Comparison of ENCODE assay signal across 8 mouse cellular contexts in the genomic region with DNA sequence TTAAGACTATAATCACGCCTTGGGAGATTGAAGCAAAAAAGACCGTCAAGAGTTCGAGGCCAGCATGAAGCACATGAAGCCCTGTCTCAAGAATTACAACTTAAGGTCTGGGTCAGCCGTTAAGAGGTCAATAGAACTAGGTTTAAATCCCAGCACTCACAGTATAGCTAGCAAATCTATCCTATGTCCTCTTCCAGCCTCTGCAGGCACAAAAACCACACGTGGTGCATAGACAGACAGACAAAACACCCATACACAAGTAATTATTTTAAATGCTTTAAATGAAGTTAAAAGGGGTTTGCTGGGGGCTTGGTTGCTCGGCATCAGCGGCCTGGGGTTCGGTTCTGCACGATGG. TPM values are rescaled to one million over a fixed set of nuclear protein-coding genes. Genes with fewer than 3 reads are reported as not detected.
A peak's percentile ranks its signal among the peaks of the same experiment; 100 is the strongest.
DNase-seq lines count a peak whose midpoint lies in the region; ATAC-seq and TF ChIP-seq lines count a peak whose summit lies in the region.

No protein-coding gene starts in this region.

- H3K27me3 ChIP-seq in cerebellum, adult 2 months (ENCODE audit: control insufficient read depth, insufficient read depth, low read length), result no peaks in the 10 kb centered on the region
- H3K27me3 ChIP-seq in neural tube, embryonic 11.5 days (ENCODE audit: control insufficient read depth, insufficient read depth, low read length), result no peaks in the 10 kb centered on the region
- no peaks in the 10 kb centered on the region for H3K27me3 ChIP-seq in limb, embryonic 12.5 days
- no peaks in the 10 kb centered on the region for H3K27me3 ChIP-seq in stomach, embryonic 16.5 days (ENCODE audit: control insufficient read depth, insufficient read depth, low read length)

- H3K36me3 ChIP-seq in neural tube, embryonic 11.5 days (ENCODE audit: control insufficient read depth, insufficient read depth, low read length), result peaks cover 2% of the 10 kb centered on the region
- H3K36me3 ChIP-seq in limb, embryonic 12.5 days, result peaks cover 19% of the 10 kb centered on the region
- H3K36me3 ChIP-seq in stomach, embryonic 16.5 days (ENCODE audit: control insufficient read depth, insufficient read depth, low read length), result no peaks in the 10 kb centered on the region

- no peak for DNase-seq in cerebellum, adult 2 months
- DNase-seq in cerebellum, postnatal 36 days, result no peak
- DNase-seq in neural tube, embryonic 11.5 days (ENCODE audit: low spot score), result no peak
- DNase-seq in neural tube, embryonic 10.5 days (ENCODE audit: extremely low spot score, low spot score), result no peak
- DNase-seq in frontal cortex, postnatal 14 days (ENCODE audit: low spot score in 2 of 2), result no peak
- DNase-seq in adrenal gland, postnatal 25 days, result no peak

- H3K4me3 ChIP-seq in cerebellum, adult 2 months (replicated peaks; ENCODE audit: insufficient read depth, low read depth, low read length), result peak overlapping the region; percentile 65
- H3K4me3 ChIP-seq in neural tube, embryonic 11.5 days (ENCODE audit: low read depth, low read length), result peak overlapping the region; percentile 81
- peak overlapping the region; percentile 96 for H3K4me3 ChIP-seq in limb, embryonic 12.5 days (replicated peaks)
- H3K4me3 ChIP-seq in stomach, embryonic 16.5 days (replicated peaks; ENCODE audit: low read length), result peak overlapping the region; percentile 68

- H3K4me2 ChIP-seq in neural tube, embryonic 11.5 days (ENCODE audit: low read depth), result peak overlapping the region; percentile 50
- H3K4me2 ChIP-seq in limb, embryonic 12.5 days, result peak overlapping the region; percentile 82
- H3K4me2 ChIP-seq in stomach, embryonic 16.5 days (ENCODE audit: low read depth, low read length), result peak overlapping the region; percentile 80

- H3K9ac ChIP-seq in neural tube, embryonic 11.5 days (ENCODE audit: low read length), result peak overlapping the region; percentile 84
- peak overlapping the region; percentile 94 for H3K9ac ChIP-seq in limb, embryonic 12.5 days (replicated peaks)
- peak overlapping the region; percentile 91 for H3K9ac ChIP-seq in stomach, embryonic 16.5 days (ENCODE audit: low read length)

- ATAC-seq in neural tube, embryonic 11.5 days (ENCODE audit: insufficient read depth, low FRiP score, low TSS enrichment), result peak; percentile 32; the same call in 1 of the 2 replicates
- no peak for ATAC-seq in limb, embryonic 12.5 days (ENCODE audit: insufficient number of reproducible peaks, insufficient read depth, low FRiP score, low TSS enrichment, low read depth)
- no peak for ATAC-seq in stomach, embryonic 16.5 days (ENCODE audit: insufficient read depth, low FRiP score)

- TF ChIP-seq POLR2A in cerebellum, adult 2 months (IDR thresholded peaks at IDR 0.05; ENCODE audit: borderline replicate concordance, insufficient read depth, low read length), result no peak

- no peak for TF ChIP-seq CTCF in cerebellum, adult 2 months (IDR thresholded peaks at IDR 0.05; ENCODE audit: borderline replicate concordance, insufficient read depth, low read depth, low read length)

- H3K27ac ChIP-seq in cerebellum, adult 2 months (ENCODE audit: insufficient read depth, low read length), result peak overlapping the region; percentile 40; the same call in 1 of the 2 replicates
- no peak overlapping the region for H3K27ac ChIP-seq in neural tube, embryonic 11.5 days (ENCODE audit: low read depth, low read length)
- H3K27ac ChIP-seq in limb, embryonic 12.5 days, result 0 out of 2 replicates have a peak overlapping the region, but pooled peaks have one; percentile 54
- H3K27ac ChIP-seq in stomach, embryonic 16.5 days (ENCODE audit: low read length), result peak overlapping the region; percentile 63

- peaks cover 4% of the 10 kb centered on the region; the same call in 1 of the 2 replicates for H3K4me1 ChIP-seq in cerebellum, adult 2 months (ENCODE audit: control insufficient read depth, insufficient read depth, low read length)
- peaks cover 5% of the 10 kb centered on the region; the same call in 1 of the 2 replicates for H3K4me1 ChIP-seq in neural tube, embryonic 11.5 days (ENCODE audit: control insufficient read depth, insufficient read depth, low read length)
- peaks cover 12% of the 10 kb centered on the region for H3K4me1 ChIP-seq in limb, embryonic 12.5 days (replicated peaks)
- peaks cover 7% of the 10 kb centered on the region for H3K4me1 ChIP-seq in stomach, embryonic 16.5 days (ENCODE audit: control insufficient read depth, insufficient read depth, low read length)

- H3K9me3 ChIP-seq in neural tube, embryonic 11.5 days (ENCODE audit: control insufficient read depth, low read length), result no peaks in the 10 kb centered on the region
- no peaks in the 10 kb centered on the region for H3K9me3 ChIP-seq in limb, embryonic 12.5 days
- no peaks in the 10 kb centered on the region for H3K9me3 ChIP-seq in stomach, embryonic 16.5 days (replicated peaks; ENCODE audit: control insufficient read depth, low read length)

- WGBS in cerebellum, adult 2 months, result 34% methylated on average over 9 of the region's 9 CpGs
- 43% methylated on average over 9 of the region's 9 CpGs for WGBS in neural tube, embryonic 11.5 days
- WGBS in limb, embryonic 12.5 days, result 42% methylated on average over 9 of the region's 9 CpGs
- WGBS in stomach, embryonic 16.5 days, result 43% methylated on average over 9 of the region's 9 CpGs

RNA-seq across cellular contexts. Expression of a gene that starts 0.3 kb away (rescaled TPM):
- 58.4 and 61.0 TPM in 2 replicates for polyA plus RNA-seq in cerebellum, adult 2 months (2012; rRNA removed)
- 74.7 and 75.9 TPM in 2 replicates for polyA plus RNA-seq in neural tube, embryonic 11.5 days (2014; fragmentation: Nextera tagmentation; extraction: Ambion mirVana)
- polyA plus RNA-seq in limb, embryonic 12.5 days (2016; fragmentation: Nextera tagmentation; extraction: Ambion mirVana), result 75.2 and 77.0 TPM in 2 replicates
- 86.0 and 88.5 TPM in 2 replicates for polyA plus RNA-seq in stomach, embryonic 16.5 days (2015; fragmentation: Nextera tagmentation; extraction: Ambion mirVana)
- 47.5 and 55.0 TPM in 2 replicates for total RNA-seq in adrenal gland, postnatal 25 days (2021)

RNA-seq across cellular contexts. Expression of a gene that starts 6.5 kb away (rescaled TPM):
- polyA plus RNA-seq in cerebellum, adult 2 months (2012; rRNA removed), result 0.10 and 0.30 TPM in 2 replicates
- polyA plus RNA-seq in neural tube, embryonic 11.5 days (2014; fragmentation: Nextera tagmentation; extraction: Ambion mirVana), result 0.19 TPM in 1 of 2 replicates, not detected in the other
- not detected in 2 replicates for polyA plus RNA-seq in limb, embryonic 12.5 days (2016; fragmentation: Nextera tagmentation; extraction: Ambion mirVana)
- 3.6 and 4.2 TPM in 2 replicates for polyA plus RNA-seq in stomach, embryonic 16.5 days (2015; fragmentation: Nextera tagmentation; extraction: Ambion mirVana)
- 153 and 182 TPM in 2 replicates for total RNA-seq in adrenal gland, postnatal 25 days (2021)

RNA-seq across cellular contexts. Expression of a gene that starts 16.2 kb away (rescaled TPM):
- polyA plus RNA-seq in cerebellum, adult 2 months (2012; rRNA removed), result 4.8 and 9.2 TPM in 2 replicates
- polyA plus RNA-seq in neural tube, embryonic 11.5 days (2014; fragmentation: Nextera tagmentation; extraction: Ambion mirVana), result 0.77 and 0.78 TPM in 2 replicates
- polyA plus RNA-seq in limb, embryonic 12.5 days (2016; fragmentation: Nextera tagmentation; extraction: Ambion mirVana), result 3.4 and 3.7 TPM in 2 replicates
- polyA plus RNA-seq in stomach, embryonic 16.5 days (2015; fragmentation: Nextera tagmentation; extraction: Ambion mirVana), result 21.1 and 28.9 TPM in 2 replicates
- total RNA-seq in adrenal gland, postnatal 25 days (2021), result 0.76 and 1.5 TPM in 2 replicates

RNA-seq across cellular contexts. Expression of a gene that starts 22.9 kb away (rescaled TPM):
- polyA plus RNA-seq in cerebellum, adult 2 months (2012; rRNA removed), result 37.4 and 45.9 TPM in 2 replicates
- 27.7 and 27.9 TPM in 2 replicates for polyA plus RNA-seq in neural tube, embryonic 11.5 days (2014; fragmentation: Nextera tagmentation; extraction: Ambion mirVana)
- polyA plus RNA-seq in limb, embryonic 12.5 days (2016; fragmentation: Nextera tagmentation; extraction: Ambion mirVana), result 28.0 and 30.9 TPM in 2 replicates
- polyA plus RNA-seq in stomach, embryonic 16.5 days (2015; fragmentation: Nextera tagmentation; extraction: Ambion mirVana), result 14.7 and 16.1 TPM in 2 replicates
- 7.6 and 8.1 TPM in 2 replicates for total RNA-seq in adrenal gland, postnatal 25 days (2021)

RNA-seq across cellular contexts. Expression of a gene that starts 29.2 kb away (rescaled TPM):
- 6.6 and 7.5 TPM in 2 replicates for polyA plus RNA-seq in cerebellum, adult 2 months (2012; rRNA removed)
- polyA plus RNA-seq in neural tube, embryonic 11.5 days (2014; fragmentation: Nextera tagmentation; extraction: Ambion mirVana), result 3.2 and 3.4 TPM in 2 replicates
- polyA plus RNA-seq in limb, embryonic 12.5 days (2016; fragmentation: Nextera tagmentation; extraction: Ambion mirVana), result 4.2 and 5.1 TPM in 2 replicates
- polyA plus RNA-seq in stomach, embryonic 16.5 days (2015; fragmentation: Nextera tagmentation; extraction: Ambion mirVana), result 36.8 and 45.0 TPM in 2 replicates
- 18.0 and 19.3 TPM in 2 replicates for total RNA-seq in adrenal gland, postnatal 25 days (2021)
